Mouse (Mus musculus) forebrain, embryonic 16.5 days (tissue): ENCODE results near the gene Bdh2. TPM values are rescaled to one million over a fixed set of nuclear protein-coding genes. Genes with fewer than 3 reads are reported as not detected.

Experiments
- ATAC-seq: fragments of 200-750 bp; cut with Nextera tagmentation; 2 replicates; pipeline ENCODE4 v1.8.0; 2017; ENCODE audit warnings: mild to moderate bottlenecking, moderate library complexity
- H3K27ac ChIP-seq: fragments of 300-500 bp; sonication (generic); 2 replicates; pipeline ENCODE4 v1.5.1; 2014; ENCODE audit warnings: low read length, control low read depth
- H3K27me3 ChIP-seq: fragments of 300-500 bp; sonication (generic); replicated peaks from 2 replicates; pipeline ENCODE4 v1.6.1; 2014; ENCODE audit warnings: low read length; ENCODE audit not compliant: control insufficient read depth, insufficient read depth
- H3K36me3 ChIP-seq: fragments of 300-500 bp; sonication (generic); 2 replicates; pipeline ENCODE4 v1.6.1; 2014; ENCODE audit not compliant: control insufficient read depth, insufficient read depth
- H3K4me1 ChIP-seq: fragments of 300-500 bp; sonication (generic); replicated peaks from 2 replicates; pipeline ENCODE4 v1.6.1; 2014; ENCODE audit warnings: low read length; ENCODE audit not compliant: control insufficient read depth, insufficient read depth
- H3K4me2 ChIP-seq: fragments of 300-500 bp; sonication (generic); 2 replicates; pipeline ENCODE4 v1.6.1; 2014; ENCODE audit warnings: mild to moderate bottlenecking, low read length, control low read depth
- H3K4me3 ChIP-seq: fragments of 300-500 bp; sonication (generic); replicated peaks from 2 replicates; pipeline ENCODE4 v1.5.1; 2014; ENCODE audit warnings: mild to moderate bottlenecking, low read length, control low read depth
- H3K9ac ChIP-seq: fragments of 300-500 bp; sonication (generic); replicated peaks from 2 replicates; pipeline ENCODE4 v1.6.1; 2014; ENCODE audit warnings: low read depth, low read length, control low read depth
- H3K9me3 ChIP-seq: fragments of 300-500 bp; sonication (generic); 2 replicates; pipeline ENCODE4 v1.6.1; 2016; ENCODE audit warnings: low read length; ENCODE audit not compliant: control insufficient read depth
- WGBS: fragments of 180-500 bp; shearing (Covaris S2); extraction: QIAGEN DNeasy Blood & Tissue Kit; methylation state at CpG from one replicate; pipeline ENCODE4 v1.1.7; 2014; 5-methylcytosine and 5-hydroxymethylcytosine counted together
- polyA plus RNA-seq: library from polyadenylated mRNA; unstranded; fragments of >200 nt; fragmentation: Nextera tagmentation; extraction: Ambion mirVana; gene quantifications from 2 replicates; pipeline ENCODE4 v1.2.1, GENCODE M21; 2015

The Bdh2 gene
- polyA plus RNA-seq = 2.1 and 3.4 TPM in 2 replicates

- Histone ChIP-seq H3K27ac (0 out of 2 replicates have a peak within 1 kb of the TSS, but pooled peaks have one; percentile 2), H3K27me3 (no peaks in the 10 kb centered on the region), H3K36me3 (no peaks in the 10 kb centered on the region), H3K9ac (peak within 1 kb of the TSS; percentile 42), H3K4me2 (peak within 1 kb of the TSS; percentile 30; the same call in 1 of the 2 replicates), H3K4me1 (0 out of 2 replicates have a peak, but pooled peaks cover 7% of the 10 kb centered on the region), H3K4me3 (no peak within 1 kb of the TSS), H3K9me3 (no peaks in the 10 kb centered on the region)
- 22% methylated on average over 14 of the region's 14 CpGs for WGBS
- peak; percentile 93 for ATAC-seq
Observed at GRCm38 (mm10) chr3:135280669-135281415, at the start of gene Bdh2. Bdh2 (plus strand) TSS chr3:135281221.

- H3K9ac ChIP-seq = no peak overlapping the region
- H3K27ac ChIP-seq = no peak overlapping the region
- H3K4me1 ChIP-seq = no peaks in the 10 kb centered on the region
- peaks cover 7% of the 10 kb centered on the region for H3K36me3 ChIP-seq
- H3K9me3 ChIP-seq = no peaks in the 10 kb centered on the region
- no peak overlapping the region for H3K4me3 ChIP-seq
- no peak for ATAC-seq
- 83% methylated on average over 3 of the region's 3 CpGs for WGBS
- no peaks in the 10 kb centered on the region for H3K27me3 ChIP-seq
- H3K4me2 ChIP-seq = no peak overlapping the region
Observed at GRCm38 (mm10) chr3:135232058-135232457, 49.0 kb upstream of the Bdh2 start.

- no peak overlapping the region for H3K4me2 ChIP-seq
- peaks cover 7% of the 10 kb centered on the region for H3K36me3 ChIP-seq
- no peaks in the 10 kb centered on the region for H3K4me1 ChIP-seq
- H3K27me3 ChIP-seq = no peaks in the 10 kb centered on the region
- ATAC-seq = no peak
- H3K27ac ChIP-seq = no peak overlapping the region
- H3K9me3 ChIP-seq = no peaks in the 10 kb centered on the region
- H3K9ac ChIP-seq = no peak overlapping the region
- WGBS = 94% methylated on average over 3 of the region's 3 CpGs
- no peak overlapping the region for H3K4me3 ChIP-seq
Observed at GRCm38 (mm10) chr3:135232462-135232861, 48.6 kb upstream of the Bdh2 start.

- peaks cover 9% of the 10 kb centered on the region for H3K36me3 ChIP-seq
Observed at GRCm38 (mm10) chr3:135245733-135246132, 35.3 kb upstream of the Bdh2 start.

GRCm38 (mm10) chr3:135246828-135247227, 34.2 kb upstream of the Bdh2 start:
- Histone ChIP-seq H3K36me3 (peaks cover 7% of the 10 kb centered on the region), H3K4me1 (no peaks in the 10 kb centered on the region), H3K27me3 (no peaks in the 10 kb centered on the region), H3K27ac (no peak overlapping the region), H3K4me2 (no peak overlapping the region), H3K4me3 (no peak overlapping the region), H3K9me3 (no peaks in the 10 kb centered on the region), H3K9ac (no peak overlapping the region)
- no peak for ATAC-seq
- 93% methylated on average over 6 of the region's 6 CpGs for WGBS

More at GRCm38 (mm10) chr3:135245733-135246132, 35.3 kb upstream of the Bdh2 start:
- no peak overlapping the region for H3K9ac ChIP-seq
- ATAC-seq = 0 out of 2 replicates have a peak, but pooled peaks have one; percentile 38
- no peaks in the 10 kb centered on the region for H3K27me3 ChIP-seq
- H3K27ac ChIP-seq = no peak overlapping the region
- H3K4me1 ChIP-seq = no peaks in the 10 kb centered on the region
- no peaks in the 10 kb centered on the region for H3K9me3 ChIP-seq
- H3K4me2 ChIP-seq = no peak overlapping the region
- no peak overlapping the region for H3K4me3 ChIP-seq

GRCm38 (mm10) chr3:135249104-135249503, 31.9 kb upstream of the Bdh2 start:
- 81% methylated on average over 6 of the region's 6 CpGs for WGBS
- no peak; the same call in 1 of the 2 replicates for ATAC-seq
- Histone ChIP-seq H3K4me1 (no peaks in the 10 kb centered on the region), H3K27ac (no peak overlapping the region), H3K9me3 (no peaks in the 10 kb centered on the region), H3K27me3 (no peaks in the 10 kb centered on the region), H3K4me2 (no peak overlapping the region), H3K9ac (no peak overlapping the region), H3K36me3 (peaks cover 5% of the 10 kb centered on the region; the same call in 1 of the 2 replicates), H3K4me3 (no peak overlapping the region)

GRCm38 (mm10) chr3:135251825-135252224, 29.2 kb upstream of the Bdh2 start:
- Histone ChIP-seq H3K4me2 (no peak overlapping the region), H3K36me3 (peaks cover 5% of the 10 kb centered on the region; the same call in 1 of the 2 replicates), H3K4me3 (no peak overlapping the region), H3K9me3 (no peaks in the 10 kb centered on the region), H3K27ac (no peak overlapping the region), H3K9ac (no peak overlapping the region), H3K4me1 (no peaks in the 10 kb centered on the region), H3K27me3 (no peaks in the 10 kb centered on the region)
- no peak for ATAC-seq
- 92% methylated on average over 6 of the region's 6 CpGs for WGBS

GRCm38 (mm10) chr3:135254784-135255183, 26.2 kb upstream of the Bdh2 start:
- Histone ChIP-seq H3K9me3 (no peaks in the 10 kb centered on the region), H3K4me3 (no peak overlapping the region), H3K4me1 (no peaks in the 10 kb centered on the region), H3K9ac (no peak overlapping the region), H3K4me2 (no peak overlapping the region), H3K36me3 (0 out of 2 replicates have a peak, but pooled peaks cover 2% of the 10 kb centered on the region), H3K27me3 (no peaks in the 10 kb centered on the region), H3K27ac (no peak overlapping the region)
- ATAC-seq = no peak

GRCm38 (mm10) chr3:135258919-135259318, 22.1 kb upstream of the Bdh2 start:
- H3K4me3 ChIP-seq = no peak overlapping the region
- no peaks in the 10 kb centered on the region for H3K27me3 ChIP-seq
- no peaks in the 10 kb centered on the region for H3K9me3 ChIP-seq
- ATAC-seq = no peak
- no peaks in the 10 kb centered on the region for H3K36me3 ChIP-seq
- H3K9ac ChIP-seq = no peak overlapping the region
- H3K4me2 ChIP-seq = no peak overlapping the region
- no peaks in the 10 kb centered on the region for H3K4me1 ChIP-seq
- WGBS = 80% methylated on average over 10 of the region's 10 CpGs
- no peak overlapping the region for H3K27ac ChIP-seq
